Mouse (Mus musculus): ENCODE results near the gene Slc13a2. TPM values are rescaled to one million over a fixed set of nuclear protein-coding genes. Genes with fewer than 3 reads are reported as not detected.

The Slc13a2 gene
- polyA plus RNA-seq, 1 experiment from 2014 or later, result not detected

DNA sequence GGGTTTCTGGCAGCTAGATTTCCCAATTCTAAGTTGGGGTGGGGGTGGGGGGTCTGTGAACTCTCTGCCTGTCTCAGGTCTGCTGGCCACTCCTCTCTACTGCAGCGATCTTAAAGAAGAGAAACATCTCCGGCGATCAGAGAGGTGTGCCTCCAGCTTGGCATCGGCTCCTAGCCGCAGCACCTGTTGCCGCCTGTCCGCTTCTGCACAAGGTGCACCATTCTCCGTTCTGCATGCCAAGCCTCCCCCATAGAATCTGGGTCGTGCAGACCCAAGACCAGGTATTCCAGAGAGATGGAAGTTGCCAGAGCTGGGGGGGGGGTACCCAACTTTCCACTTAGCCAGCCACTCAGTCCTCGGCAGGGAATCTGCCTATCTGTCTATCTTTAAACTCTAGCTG lies 36.2 kb downstream of the Slc13a2 start:
- Histone ChIP-seq H3K4me3 (no peak overlapping the region), H3K4me2 (replicated peaks) (no peak overlapping the region), H3K9me3 (no peaks in the 10 kb centered on the region), H3K4me1 (0 out of 2 replicates have a peak, but pooled peaks cover 6% of the 10 kb centered on the region), H3K27me3 (no peaks in the 10 kb centered on the region; the same call in 1 of the 2 replicates), H3K27ac (no peak overlapping the region), H3K36me3 (no peaks in the 10 kb centered on the region), H3K9ac (no peak overlapping the region)
- no peak for ATAC-seq (ENCODE audit: insufficient number of reproducible peaks, insufficient read depth, low FRiP score, low TSS enrichment)
- 79% methylated on average over 10 of the region's 10 CpGs for WGBS

DNA sequence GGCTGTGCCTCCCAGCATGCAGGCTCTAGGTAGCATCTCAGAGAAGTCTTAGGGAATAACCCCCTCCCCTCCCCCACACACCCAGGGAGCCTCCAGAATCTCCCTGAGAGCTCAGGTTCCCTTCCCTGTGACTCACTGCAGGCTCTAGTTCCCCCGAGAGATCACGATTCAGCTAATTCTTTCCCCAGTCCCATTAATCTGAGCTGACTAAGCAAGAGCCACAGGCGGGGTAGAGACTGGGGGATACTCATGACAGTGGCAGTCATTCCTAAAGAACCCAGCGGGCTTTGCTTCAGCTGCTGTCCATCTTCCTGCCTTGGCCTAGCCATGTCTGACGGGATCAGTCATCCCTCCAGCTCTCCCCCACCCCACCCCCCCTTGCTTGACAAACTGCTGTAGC lies 39.3 kb downstream of the Slc13a2 start:
- Histone ChIP-seq H3K36me3 (no peaks in the 10 kb centered on the region), H3K27ac (no peak overlapping the region), H3K27me3 (no peaks in the 10 kb centered on the region; the same call in 1 of the 2 replicates), H3K9me3 (no peaks in the 10 kb centered on the region), H3K4me2 (replicated peaks) (no peak overlapping the region), H3K4me3 (no peak overlapping the region), H3K4me1 (0 out of 2 replicates have a peak, but pooled peaks cover 6% of the 10 kb centered on the region), H3K9ac (no peak overlapping the region)
- no peak for ATAC-seq (ENCODE audit: insufficient number of reproducible peaks, insufficient read depth, low FRiP score, low TSS enrichment)
- WGBS, result 19% methylated on average over 5 of the region's 5 CpGs

DNA sequence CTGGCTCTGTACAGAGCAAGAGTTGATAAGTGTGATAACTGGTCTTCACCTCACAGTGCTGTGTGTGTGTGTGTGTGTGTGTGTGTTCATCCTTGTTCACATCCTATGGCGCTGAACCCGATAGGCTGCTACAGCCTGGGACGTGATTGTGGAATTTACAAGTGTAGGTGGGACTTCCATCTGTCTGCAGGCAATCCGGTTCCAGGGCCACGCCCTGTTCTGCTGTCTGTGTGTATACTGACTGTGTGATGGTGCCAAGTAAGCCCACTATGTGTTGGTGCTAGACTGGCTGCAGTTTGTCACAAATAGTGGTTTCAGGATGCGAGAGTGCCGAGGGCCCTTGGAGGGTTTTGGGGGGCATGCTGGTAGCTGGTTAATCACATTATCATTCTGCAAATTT lies 39.7 kb downstream of the Slc13a2 start:
- WGBS, result 67% methylated on average over 7 of the region's 7 CpGs
- no peak overlapping the region for H3K9ac ChIP-seq
- no peak overlapping the region for H3K4me3 ChIP-seq
- H3K4me2 ChIP-seq (replicated peaks), result no peak overlapping the region
- H3K9me3 ChIP-seq, result no peaks in the 10 kb centered on the region
- H3K36me3 ChIP-seq, result no peaks in the 10 kb centered on the region
- no peak overlapping the region for H3K27ac ChIP-seq
- no peak for ATAC-seq (ENCODE audit: insufficient number of reproducible peaks, insufficient read depth, low FRiP score, low TSS enrichment)
- H3K4me1 ChIP-seq, result 0 out of 2 replicates have a peak, but pooled peaks cover 6% of the 10 kb centered on the region
- H3K27me3 ChIP-seq, result no peaks in the 10 kb centered on the region; the same call in 1 of the 2 replicates

DNA sequence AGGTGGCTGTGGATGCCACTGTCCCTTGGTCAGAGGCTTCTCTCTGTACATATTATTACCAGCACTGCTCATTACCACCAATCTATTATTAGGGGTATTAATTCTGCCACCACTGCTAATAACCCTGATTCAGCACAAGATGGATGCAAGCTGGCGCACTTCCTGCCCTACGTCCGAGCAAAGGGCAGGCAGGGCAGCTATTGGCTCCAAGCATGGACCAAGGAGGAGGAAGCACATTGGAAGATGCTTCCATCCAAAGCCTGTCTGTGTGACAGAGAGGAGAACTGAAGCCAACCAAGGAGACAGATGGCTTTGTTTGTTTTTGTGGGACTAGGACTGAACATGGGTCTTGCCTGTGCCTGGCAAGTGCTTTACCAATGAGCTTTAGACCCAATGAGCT lies 41.0 kb downstream of the Slc13a2 start:
- no peak overlapping the region for H3K27ac ChIP-seq
- no peak overlapping the region for H3K4me2 ChIP-seq (replicated peaks)
- no peaks in the 10 kb centered on the region for H3K36me3 ChIP-seq
- H3K9ac ChIP-seq, result no peak overlapping the region
- no peaks in the 10 kb centered on the region for H3K27me3 ChIP-seq
- no peak for ATAC-seq (ENCODE audit: insufficient number of reproducible peaks, insufficient read depth, low FRiP score, low TSS enrichment)
- whole genome bisulfite sequencing, result 72% methylated on average over 3 of the region's 3 CpGs
- 0 out of 2 replicates have a peak, but pooled peaks cover 6% of the 10 kb centered on the region for H3K4me1 ChIP-seq
- no peaks in the 10 kb centered on the region for H3K9me3 ChIP-seq
- H3K4me3 ChIP-seq, result no peak overlapping the region

DNA sequence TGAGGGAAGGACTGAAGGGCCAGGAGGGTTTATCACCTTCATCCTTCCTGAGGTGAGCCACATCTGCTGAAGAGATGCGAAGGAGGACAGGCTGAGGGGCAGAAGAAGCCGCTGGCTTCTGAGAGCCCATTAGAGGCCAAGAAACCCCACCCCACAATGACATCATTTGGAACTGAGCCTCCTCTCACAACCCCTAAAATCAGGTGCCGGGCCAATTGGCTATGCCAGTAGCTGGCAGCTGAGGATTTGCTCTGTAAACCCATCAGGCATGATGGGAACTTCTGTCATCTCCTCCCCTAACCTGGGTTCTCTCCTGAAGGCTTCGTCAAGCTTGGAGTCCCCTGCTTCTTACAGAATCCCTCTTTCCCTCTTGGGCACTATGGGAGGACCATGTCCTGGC lies 41.7 kb downstream of the Slc13a2 start:
- no peak overlapping the region for H3K4me2 ChIP-seq (replicated peaks)
- WGBS, result 85% methylated on average over 4 of the region's 4 CpGs
- 0 out of 2 replicates have a peak, but pooled peaks cover 6% of the 10 kb centered on the region for H3K4me1 ChIP-seq
- H3K9me3 ChIP-seq, result no peaks in the 10 kb centered on the region
- H3K4me3 ChIP-seq, result no peak overlapping the region
- H3K27me3 ChIP-seq, result no peaks in the 10 kb centered on the region
- ATAC-seq (ENCODE audit: insufficient number of reproducible peaks, insufficient read depth, low FRiP score, low TSS enrichment), result no peak
- H3K36me3 ChIP-seq, result no peaks in the 10 kb centered on the region
- H3K27ac ChIP-seq, result no peak overlapping the region
- H3K9ac ChIP-seq, result no peak overlapping the region

DNA sequence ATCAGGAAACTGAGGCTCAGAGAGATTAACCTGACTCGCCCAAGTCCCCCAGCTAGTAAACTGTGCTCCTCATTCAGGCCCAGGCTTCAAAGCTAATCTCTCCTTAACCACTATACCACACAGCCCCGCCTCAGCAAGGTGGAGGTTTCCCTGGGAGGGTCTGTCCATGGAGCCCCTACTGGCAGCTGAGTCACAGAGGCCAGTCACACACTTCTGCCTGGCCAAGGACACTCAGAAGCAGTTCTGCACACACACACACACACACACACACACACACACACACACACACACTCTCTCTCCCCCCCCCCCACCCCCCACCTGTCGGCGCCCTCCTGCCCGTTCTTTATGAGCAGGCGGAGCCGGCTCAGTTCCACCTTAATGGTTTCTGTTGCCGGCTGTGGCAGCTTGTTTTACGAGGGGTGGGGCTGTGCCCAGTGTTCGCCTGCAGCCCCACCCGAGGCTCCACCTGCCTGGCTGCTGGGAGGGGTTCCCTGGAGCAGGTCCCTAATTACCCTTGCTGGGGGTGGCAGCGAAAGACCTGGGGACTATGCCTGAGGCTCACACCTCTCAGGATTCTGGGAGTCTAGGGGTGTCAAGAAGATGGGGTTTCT lies 44.4 kb downstream of the Slc13a2 start:
- Histone ChIP-seq H3K27ac (no peak overlapping the region), H3K4me2 (replicated peaks) (no peak overlapping the region), H3K9me3 (no peaks in the 10 kb centered on the region), H3K4me3 (no peak overlapping the region), H3K27me3 (no peaks in the 10 kb centered on the region), H3K9ac (no peak overlapping the region), H3K4me1 (peaks cover 3% of the 10 kb centered on the region), H3K36me3 (no peaks in the 10 kb centered on the region)
- 47% methylated on average over 12 of the region's 12 CpGs for WGBS
- ATAC-seq (ENCODE audit: insufficient number of reproducible peaks, insufficient read depth, low FRiP score, low TSS enrichment), result no peak

DNA sequence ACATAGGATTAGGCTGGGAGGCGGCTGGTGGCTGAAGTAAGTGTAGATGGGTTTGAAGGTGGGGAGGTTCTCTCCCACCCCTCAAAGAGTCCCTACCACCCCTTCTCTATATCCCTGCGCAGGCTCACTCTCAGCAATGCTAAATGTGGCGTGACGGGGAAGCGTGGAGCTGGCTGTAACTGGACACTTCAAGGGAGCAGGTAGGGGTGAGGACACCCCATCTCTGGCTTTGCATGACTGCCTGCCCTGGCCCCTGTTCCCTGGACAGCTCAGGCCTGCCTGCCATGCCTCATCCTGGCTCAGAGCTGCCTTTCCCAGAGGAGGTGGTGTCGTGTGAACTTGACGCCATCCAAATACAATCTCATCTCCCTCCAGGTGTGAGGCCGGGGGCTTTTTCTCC lies 47.9 kb downstream of the Slc13a2 start:
- Histone ChIP-seq H3K27ac (peak overlapping the region; percentile 26; the same call in 1 of the 2 replicates), H3K9ac (peak overlapping the region; percentile 4; the same call in 1 of the 2 replicates), H3K4me2 (replicated peaks) (no peak overlapping the region), H3K4me1 (no peaks in the 10 kb centered on the region; the same call in none of the 2 replicates), H3K9me3 (no peaks in the 10 kb centered on the region), H3K4me3 (no peak overlapping the region), H3K27me3 (no peaks in the 10 kb centered on the region), H3K36me3 (no peaks in the 10 kb centered on the region)
- 60% methylated on average over 8 of the region's 8 CpGs for WGBS
- ATAC-seq (ENCODE audit: insufficient number of reproducible peaks, insufficient read depth, low FRiP score, low TSS enrichment), result no peak

DNA sequence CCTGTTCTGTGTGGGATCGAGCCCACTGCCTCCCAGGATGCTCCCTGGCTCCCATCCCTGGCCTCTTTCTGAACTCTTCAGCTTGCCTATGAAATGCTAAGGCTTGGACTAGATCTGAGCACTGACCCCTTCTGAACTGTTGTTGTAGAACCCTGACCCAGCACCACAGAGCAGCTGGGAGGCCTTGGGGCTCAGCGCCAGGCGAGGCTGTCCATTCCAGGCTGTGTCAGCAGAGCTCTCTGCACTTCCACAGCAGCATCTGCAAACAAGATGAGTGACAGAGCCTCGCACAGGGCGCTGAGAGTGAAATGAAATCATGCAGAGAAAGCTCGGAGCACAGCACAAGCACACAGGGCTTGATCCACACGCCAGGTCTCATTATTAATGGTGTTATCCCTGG lies 49.4 kb downstream of the Slc13a2 start:
- H3K36me3 ChIP-seq, result no peaks in the 10 kb centered on the region
- no peak overlapping the region for H3K4me2 ChIP-seq (replicated peaks)
- no peaks in the 10 kb centered on the region for H3K27me3 ChIP-seq
- H3K9ac ChIP-seq, result no peak overlapping the region
- no peak for ATAC-seq (ENCODE audit: insufficient number of reproducible peaks, insufficient read depth, low FRiP score, low TSS enrichment)
- WGBS, result 63% methylated on average over 7 of the region's 7 CpGs
- no peaks in the 10 kb centered on the region; the same call in none of the 2 replicates for H3K4me1 ChIP-seq
- no peak overlapping the region for H3K27ac ChIP-seq
- no peak overlapping the region for H3K4me3 ChIP-seq
- no peaks in the 10 kb centered on the region for H3K9me3 ChIP-seq

DNA sequence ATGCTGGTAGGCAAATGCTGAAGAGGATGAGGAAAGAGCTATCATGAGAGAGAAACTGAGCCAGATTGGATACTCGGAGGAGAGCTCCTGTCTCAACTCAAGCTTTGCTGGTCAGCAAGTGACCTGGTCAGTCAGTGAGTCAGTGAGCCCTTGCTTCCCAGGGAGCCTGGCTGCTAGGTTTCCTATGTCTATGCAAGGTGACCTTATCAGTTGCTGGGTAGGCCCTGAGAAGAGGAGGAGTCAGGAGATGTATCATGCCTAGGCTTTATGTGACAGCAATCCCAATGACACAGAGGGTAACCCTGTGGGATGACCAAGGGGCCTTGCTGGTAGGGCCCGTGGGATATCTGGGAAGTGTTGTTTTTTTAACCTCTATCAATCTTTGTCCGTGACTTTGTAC lies 49.9 kb downstream of the Slc13a2 start:
- ATAC-seq (ENCODE audit: insufficient number of reproducible peaks, insufficient read depth, low FRiP score, low TSS enrichment), result no peak
- WGBS, result 77% methylated on average over 3 of the region's 3 CpGs
- Histone ChIP-seq H3K4me3 (no peak overlapping the region), H3K27me3 (no peaks in the 10 kb centered on the region), H3K9ac (no peak overlapping the region), H3K4me1 (no peaks in the 10 kb centered on the region; the same call in none of the 2 replicates), H3K4me2 (replicated peaks) (no peak overlapping the region), H3K27ac (no peak overlapping the region), H3K9me3 (no peaks in the 10 kb centered on the region), H3K36me3 (no peaks in the 10 kb centered on the region)

DNA sequence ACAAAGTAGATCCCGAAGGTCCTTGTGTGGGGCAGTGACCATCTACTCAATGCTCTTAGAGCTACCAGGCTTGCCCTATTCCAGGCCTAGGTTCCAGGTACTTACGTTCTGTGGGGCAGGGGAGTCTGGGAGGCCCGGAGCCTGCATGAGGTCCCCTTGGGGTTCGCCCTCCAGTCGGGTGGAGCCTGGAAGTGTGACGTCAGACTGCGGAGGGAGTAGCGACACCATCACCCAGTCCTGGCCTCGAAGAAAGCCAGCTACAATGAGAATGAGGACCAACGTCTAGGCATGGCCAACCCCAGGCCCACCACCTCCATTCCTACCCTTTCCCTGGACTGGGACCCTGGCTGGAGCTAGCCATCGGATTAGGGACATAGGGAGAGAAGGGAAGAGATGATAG lies 50.3 kb downstream of the Slc13a2 start:
- Histone ChIP-seq H3K9ac (no peak overlapping the region), H3K27ac (no peak overlapping the region), H3K36me3 (no peaks in the 10 kb centered on the region), H3K27me3 (no peaks in the 10 kb centered on the region), H3K4me2 (replicated peaks) (no peak overlapping the region), H3K4me1 (no peaks in the 10 kb centered on the region; the same call in none of the 2 replicates), H3K4me3 (no peak overlapping the region), H3K9me3 (no peaks in the 10 kb centered on the region)
- ATAC-seq (ENCODE audit: insufficient number of reproducible peaks, insufficient read depth, low FRiP score, low TSS enrichment), result no peak
- 89% methylated on average over 11 of the region's 11 CpGs for WGBS

DNA sequence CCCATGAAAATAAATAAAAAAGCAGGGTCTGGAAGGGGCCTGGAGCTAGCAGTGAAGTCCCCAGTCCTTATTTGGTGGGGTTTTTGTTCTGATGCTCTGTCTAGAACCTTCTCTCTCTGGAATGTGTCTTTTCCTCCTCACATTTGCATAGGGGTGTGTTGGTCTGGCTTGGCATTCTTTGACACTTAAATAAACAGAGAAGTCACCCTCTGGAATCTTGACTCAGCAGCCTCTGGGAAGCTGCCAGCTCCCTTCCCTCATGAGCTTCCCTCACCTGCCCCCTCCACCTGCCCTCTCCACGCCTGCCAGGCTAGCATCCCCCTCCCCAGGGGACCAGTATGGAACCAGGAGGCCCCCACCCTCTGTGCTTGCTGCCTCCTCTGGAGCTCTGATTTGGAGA lies 51.6 kb downstream of the Slc13a2 start:
- Histone ChIP-seq H3K27ac (no peak overlapping the region), H3K9me3 (no peaks in the 10 kb centered on the region), H3K4me1 (no peaks in the 10 kb centered on the region; the same call in none of the 2 replicates), H3K4me3 (no peak overlapping the region), H3K9ac (no peak overlapping the region), H3K27me3 (no peaks in the 10 kb centered on the region), H3K4me2 (replicated peaks) (no peak overlapping the region), H3K36me3 (no peaks in the 10 kb centered on the region)
- 36% methylated on average over 1 of the region's 1 CpGs for WGBS
- ATAC-seq (ENCODE audit: insufficient number of reproducible peaks, insufficient read depth, low FRiP score, low TSS enrichment), result no peak

DNA sequence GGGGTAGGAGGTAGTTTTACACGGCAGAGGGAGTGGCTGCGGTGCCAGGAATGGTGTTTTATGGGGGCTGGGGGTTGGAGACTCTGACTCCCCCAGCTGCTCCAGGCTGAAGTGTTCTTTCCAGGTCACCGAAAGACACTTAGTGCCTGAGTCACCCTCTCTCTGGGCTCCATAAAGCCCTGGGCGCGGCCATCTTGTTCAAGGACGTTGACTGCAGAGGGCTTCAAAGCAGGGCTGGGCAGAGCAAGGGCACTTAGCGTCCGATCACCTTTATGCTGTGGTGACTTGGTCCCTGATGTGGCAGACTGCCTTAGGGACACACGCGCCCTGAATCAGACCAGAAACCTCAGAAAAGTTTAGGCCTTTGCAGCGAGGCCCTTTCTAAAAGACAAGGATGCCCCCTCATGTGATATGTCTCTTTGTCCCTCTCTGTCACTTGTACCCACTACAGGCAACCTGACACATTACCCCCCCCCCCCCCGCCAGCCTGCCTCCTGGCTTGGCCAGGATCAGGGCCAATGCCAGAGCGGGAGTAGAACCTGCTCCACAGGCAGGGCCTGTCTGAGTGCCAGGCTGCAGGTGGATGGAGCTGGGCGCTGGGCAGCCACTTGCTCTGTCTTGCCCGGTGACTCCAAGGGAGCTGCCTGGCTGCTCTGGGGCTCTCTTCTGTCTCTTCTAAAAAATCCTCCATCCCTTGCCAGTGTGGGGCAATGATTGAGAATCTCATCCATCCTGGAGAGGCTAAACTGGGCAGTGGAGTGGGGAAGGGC lies 54.4 kb downstream of the Slc13a2 start:
- ATAC-seq (ENCODE audit: insufficient number of reproducible peaks, insufficient read depth, low FRiP score, low TSS enrichment), result no peak
- WGBS, result 86% methylated on average over 15 of the region's 15 CpGs
- no peaks in the 10 kb centered on the region for H3K27me3 ChIP-seq

More for the DNA sequence above, 54.4 kb downstream of the Slc13a2 start:
- no peak overlapping the region for H3K4me3 ChIP-seq
- no peak overlapping the region for H3K9ac ChIP-seq
- H3K9me3 ChIP-seq, result no peaks in the 10 kb centered on the region
- no peaks in the 10 kb centered on the region for H3K4me1 ChIP-seq
- no peak overlapping the region for H3K27ac ChIP-seq
- no peaks in the 10 kb centered on the region for H3K36me3 ChIP-seq
- no peak overlapping the region for H3K4me2 ChIP-seq (replicated peaks)
